Mouse (Mus musculus) ES-Bruce4 (cell line): ENCODE results near the gene Palm2.

Experiments
- CTCF ChIP-seq: IDR thresholded peaks from one replicate; pipeline ENCODE4 v1.8.1; 2011; ENCODE audit warnings: low read depth, low read length
- EP300 ChIP-seq: IDR thresholded peaks from 2 replicates; pipeline ENCODE4 v1.6.1; 2011; ENCODE audit warnings: low read depth, low read length; ENCODE audit not compliant: insufficient read depth
- POLR2A ChIP-seq: IDR thresholded peaks from one replicate; pipeline ENCODE4 v1.8.1; 2011; ENCODE audit warnings: low read length; ENCODE audit not compliant: insufficient read depth

- TF ChIP-seq CTCF (no peak), EP300 (no peak), POLR2A (no peak)
These were observed 70.7 kb downstream of the Palm2 start for GRCm38 (mm10) chr4:57504792-57505191.
